Mouse (Mus musculus): ENCODE measurements around the gene Rdh1.

DNA sequence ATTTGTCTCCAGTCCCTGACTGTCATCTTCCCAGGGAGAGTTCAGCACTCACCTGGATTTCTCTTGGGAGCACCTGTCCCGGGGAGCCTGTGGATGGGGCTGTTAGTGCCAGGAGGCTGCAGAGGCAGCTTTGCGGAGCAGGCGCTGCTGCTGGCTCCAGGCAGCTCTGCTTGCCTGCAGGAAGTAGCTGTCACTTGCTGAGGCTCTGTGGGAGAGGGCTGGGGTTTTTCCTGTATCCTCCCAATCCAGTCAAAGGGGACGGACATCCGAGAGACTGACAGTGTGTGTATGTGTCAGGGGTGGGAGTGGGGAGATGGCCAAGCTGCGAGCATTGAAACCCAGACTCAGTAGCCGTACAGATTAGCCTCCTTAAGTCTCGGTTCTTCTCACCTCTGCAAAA, 8.0 kb upstream of the Rdh1 start, which contains the start of gene Gpr182:
- TF ChIP-seq TAL1 (IDR thresholded peaks at IDR 0.05; ENCODE audit: low read length) = no peak
- TF ChIP-seq GATA1 (IDR thresholded peaks at IDR 0.05; ENCODE audit: low read length) = no peak
